Mouse (Mus musculus) cortical plate, adult 2 months (tissue): ENCODE measurements around the gene Sema5b.

ENCODE experiments used
- CTCF ChIP-seq: fragments of 200-500 bp; IDR thresholded peaks from 2 replicates; pipeline ENCODE4 v1.5.1; 2011; ENCODE audit warnings: mild to moderate bottlenecking, control low read depth, low read length; ENCODE audit not compliant: insufficient read depth; ENCODE audit errors: extremely low read depth
- POLR2A ChIP-seq: fragments of 200-500 bp; IDR thresholded peaks from 2 replicates; pipeline ENCODE4 v1.6.1; 2011; ENCODE audit warnings: mild to moderate bottlenecking, low read length, control low read depth; ENCODE audit not compliant: insufficient read depth; ENCODE audit errors: extremely low read depth

DNA sequence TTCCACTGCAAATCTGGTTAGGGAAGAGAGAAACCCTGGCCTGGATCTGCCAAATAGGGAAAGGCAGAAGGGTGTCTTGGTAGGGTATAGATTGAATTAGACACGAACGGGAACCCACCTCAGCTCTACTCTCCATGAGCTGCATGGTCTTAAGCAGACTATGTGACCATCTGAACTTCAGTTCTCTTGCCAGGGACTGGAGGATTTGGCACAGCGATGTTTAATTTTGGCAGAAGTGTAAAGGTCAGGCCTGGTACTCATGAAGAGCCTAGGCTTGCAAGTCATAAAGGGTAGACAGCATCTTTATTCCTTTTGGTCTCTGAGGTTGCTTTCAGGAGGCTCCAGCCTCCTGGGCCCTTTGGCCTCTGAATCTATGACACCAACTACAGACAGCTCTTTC is 111.8 kb downstream of the Sema5b start:
- TF ChIP-seq CTCF (no peak), POLR2A (no peak)
